ENCODE assay signal across 7 mouse cellular contexts in the genomic region with DNA sequence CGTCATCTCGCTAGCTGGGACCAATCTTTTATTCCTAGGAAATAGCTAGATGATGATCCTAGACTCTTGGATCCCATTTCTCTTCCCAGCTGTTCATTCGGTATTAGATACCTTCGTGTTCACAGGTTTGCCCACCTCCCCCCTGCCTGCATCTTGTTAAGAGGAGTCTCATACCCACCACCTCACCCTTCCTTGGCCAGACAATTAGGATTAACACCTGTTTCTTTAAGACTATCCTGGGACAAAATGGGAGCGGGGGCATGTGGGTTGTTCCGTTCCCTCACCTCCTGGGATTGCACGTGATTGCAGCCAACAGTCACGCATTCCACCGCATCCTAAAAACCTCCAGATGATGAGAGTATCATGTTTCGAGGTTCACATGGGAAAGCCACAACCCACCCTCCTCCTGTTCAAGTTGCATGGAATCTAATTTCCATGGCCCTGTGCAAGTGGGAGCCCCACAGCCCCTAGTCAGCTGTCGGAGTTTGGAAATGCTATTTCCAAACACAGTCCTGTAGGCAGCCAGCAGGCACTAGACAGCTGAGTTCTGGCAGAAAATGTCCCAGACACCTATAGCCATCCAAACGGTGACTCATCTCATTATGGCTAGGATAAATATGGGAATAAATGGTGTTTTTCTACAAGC. TPM values are rescaled to one million over a fixed set of nuclear protein-coding genes. Genes with fewer than 3 reads are reported as not detected.
A peak's percentile ranks its signal among the peaks of the same experiment; 100 is the strongest.
DNase-seq lines count a peak whose midpoint lies in the region; ATAC-seq and TF ChIP-seq lines count a peak whose summit lies in the region.

No protein-coding gene starts in this region.

- peak; percentile 46 for DNase-seq in brain, embryonic 18.5 days (ENCODE audit: low read depth, low spot score)
- DNase-seq in limb, embryonic 11.5 days (ENCODE audit: low spot score), result peak; percentile 63
- no peak for DNase-seq in stomach, postnatal 0 days (ENCODE audit: low spot score)
- no peak for DNase-seq in retina, embryonic 14.5 days (ENCODE audit: low spot score)
- DNase-seq in kidney, postnatal 25 days, result no peak

- peaks cover 7% of the 10 kb centered on the region for H3K36me3 ChIP-seq in embryonic facial prominence, embryonic 12.5 days
- no peaks in the 10 kb centered on the region for H3K36me3 ChIP-seq in heart, embryonic 16.5 days (ENCODE audit: control insufficient read depth, insufficient read depth)
- H3K36me3 ChIP-seq in limb, embryonic 11.5 days (ENCODE audit: control insufficient read depth, insufficient read depth, low read length), result no peaks in the 10 kb centered on the region
- H3K36me3 ChIP-seq in stomach, postnatal 0 days (ENCODE audit: control insufficient read depth, insufficient read depth, low read length), result no peaks in the 10 kb centered on the region

- H3K27me3 ChIP-seq in embryonic facial prominence, embryonic 12.5 days, result no peaks in the 10 kb centered on the region
- H3K27me3 ChIP-seq in heart, embryonic 16.5 days (ENCODE audit: control insufficient read depth, insufficient read depth, low read length), result no peaks in the 10 kb centered on the region
- no peaks in the 10 kb centered on the region for H3K27me3 ChIP-seq in limb, embryonic 11.5 days (ENCODE audit: control insufficient read depth, insufficient read depth, low read length)
- H3K27me3 ChIP-seq in stomach, postnatal 0 days (ENCODE audit: control insufficient read depth, insufficient read depth, low read length), result no peaks in the 10 kb centered on the region

- TF ChIP-seq EP300 in stomach, postnatal 0 days (optimal IDR thresholded peaks at IDR 0.05), result no peak

- H3K4me3 ChIP-seq in embryonic facial prominence, embryonic 12.5 days, result no peak overlapping the region
- no peak overlapping the region for H3K4me3 ChIP-seq in heart, embryonic 16.5 days (ENCODE audit: low read length)
- H3K4me3 ChIP-seq in limb, embryonic 11.5 days (ENCODE audit: low read depth, low read length), result no peak overlapping the region
- H3K4me3 ChIP-seq in stomach, postnatal 0 days (ENCODE audit: low read depth, low read length), result no peak overlapping the region

- H3K4me1 ChIP-seq in embryonic facial prominence, embryonic 12.5 days, result peaks cover 34% of the 10 kb centered on the region
- no peaks in the 10 kb centered on the region for H3K4me1 ChIP-seq in heart, embryonic 16.5 days (ENCODE audit: control insufficient read depth, insufficient read depth, low read length)
- peaks cover 18% of the 10 kb centered on the region for H3K4me1 ChIP-seq in limb, embryonic 11.5 days (ENCODE audit: control insufficient read depth, insufficient read depth, low read length)
- H3K4me1 ChIP-seq in stomach, postnatal 0 days (replicated peaks; ENCODE audit: control insufficient read depth, insufficient read depth), result 0 out of 2 replicates have a peak, but pooled peaks cover 2% of the 10 kb centered on the region

- peak overlapping the region; percentile 34 for H3K4me2 ChIP-seq in embryonic facial prominence, embryonic 12.5 days (replicated peaks)
- H3K4me2 ChIP-seq in heart, embryonic 16.5 days (ENCODE audit: low read depth, low read length), result 0 out of 2 replicates have a peak overlapping the region, but pooled peaks have one; percentile 20
- 0 out of 2 replicates have a peak overlapping the region, but pooled peaks have one; percentile 10 for H3K4me2 ChIP-seq in limb, embryonic 11.5 days (ENCODE audit: low read depth, severe bottlenecking)
- peak overlapping the region; percentile 35 for H3K4me2 ChIP-seq in stomach, postnatal 0 days (replicated peaks; ENCODE audit: low read depth)

- WGBS in embryonic facial prominence, embryonic 12.5 days, result 20% methylated on average over 12 of the region's 12 CpGs
- WGBS in heart, embryonic 16.5 days, result 50% methylated on average over 12 of the region's 12 CpGs
- 34% methylated on average over 12 of the region's 12 CpGs for WGBS in limb, embryonic 11.5 days
- WGBS in stomach, postnatal 0 days, result 37% methylated on average over 12 of the region's 12 CpGs

- H3K9ac ChIP-seq in embryonic facial prominence, embryonic 12.5 days, result no peak overlapping the region
- H3K9ac ChIP-seq in heart, embryonic 16.5 days (ENCODE audit: low read length), result no peak overlapping the region
- no peak overlapping the region for H3K9ac ChIP-seq in limb, embryonic 11.5 days (ENCODE audit: low read length)
- H3K9ac ChIP-seq in stomach, postnatal 0 days (ENCODE audit: low read length), result no peak overlapping the region

- TF ChIP-seq CTCF in stomach, postnatal 0 days (IDR thresholded peaks at IDR 0.05; ENCODE audit: low read depth), result no peak

- H3K9me3 ChIP-seq in embryonic facial prominence, embryonic 12.5 days, result no peaks in the 10 kb centered on the region
- no peaks in the 10 kb centered on the region for H3K9me3 ChIP-seq in heart, embryonic 16.5 days (replicated peaks; ENCODE audit: control insufficient read depth, low read length)
- no peaks in the 10 kb centered on the region for H3K9me3 ChIP-seq in limb, embryonic 11.5 days (ENCODE audit: control insufficient read depth, low read length)
- H3K9me3 ChIP-seq in stomach, postnatal 0 days (ENCODE audit: control insufficient read depth, low read length), result no peaks in the 10 kb centered on the region

- peak overlapping the region; percentile 83 for H3K27ac ChIP-seq in embryonic facial prominence, embryonic 12.5 days
- peak overlapping the region; percentile 26; the same call in 1 of the 2 replicates for H3K27ac ChIP-seq in heart, embryonic 16.5 days (ENCODE audit: low read length)
- H3K27ac ChIP-seq in limb, embryonic 11.5 days (replicated peaks; ENCODE audit: low read depth, low read length), result peak overlapping the region; percentile 68
- H3K27ac ChIP-seq in stomach, postnatal 0 days (replicated peaks), result no peak overlapping the region

- ATAC-seq in embryonic facial prominence, embryonic 12.5 days (ENCODE audit: insufficient number of reproducible peaks, insufficient read depth, low FRiP score, low TSS enrichment), result peak; percentile 84
- peak; percentile 25; the same call in 1 of the 2 replicates for ATAC-seq in heart, embryonic 16.5 days (replicated peaks; ENCODE audit: extremely low read depth, insufficient read depth, low FRiP score)
- peak; percentile 86 for ATAC-seq in limb, embryonic 11.5 days (ENCODE audit: insufficient number of reproducible peaks, low FRiP score, low TSS enrichment, low read depth)
- peak; percentile 47; the same call in 1 of the 2 replicates for ATAC-seq in stomach, postnatal 0 days (ENCODE audit: low FRiP score, low TSS enrichment)

RNA-seq across cellular contexts. Expression of gene Gxylt2, which starts 28.0 kb away (rescaled TPM):
- 23.5 and 24.1 TPM in 2 replicates for polyA plus RNA-seq in embryonic facial prominence, embryonic 12.5 days (2016; fragmentation: Nextera tagmentation; extraction: Ambion mirVana)
- 3.4 and 3.6 TPM in 2 replicates for polyA plus RNA-seq in heart, embryonic 16.5 days (2015; fragmentation: Nextera tagmentation; extraction: Ambion mirVana)
- 5.2 and 6.1 TPM in 2 replicates for polyA plus RNA-seq in limb, embryonic 11.5 days (2014; fragmentation: Nextera tagmentation; extraction: Ambion mirVana)
- polyA plus RNA-seq in stomach, postnatal 0 days (2015; fragmentation: Nextera tagmentation; extraction: Ambion mirVana), result 0.89 and 0.90 TPM in 2 replicates

Comparison
In these comparisons a context has a peak if more than half of its experiments do, and no peak if none do; other contexts are left out.
1. DNase-seq: peak in brain, embryonic 18.5 days (single experiment) and limb, embryonic 11.5 days (single experiment); none in stomach, postnatal 0 days (single experiment), retina, embryonic 14.5 days (single experiment) and kidney, postnatal 25 days (0 of 2).
2. ATAC-seq: peak in every context shown above with its lines; median percentile 86 in limb, embryonic 11.5 days; 84 in embryonic facial prominence, embryonic 12.5 days; 47 in stomach, postnatal 0 days; 25 in heart, embryonic 16.5 days.
3. Peak in every context shown above with its lines, with median percentiles within 50 percentile points of each other: H3K4me2 ChIP-seq.